Mouse (Mus musculus) CH12.LX (cell line): ENCODE results near the gene Snta1.

ENCODE experiments used
- CTCF ChIP-seq, 2 experiments: IDR thresholded peaks in 1 of 2; conservative IDR thresholded peaks in 1 of 2; 2 replicates each; pipeline ENCODE4 v1.5.1; 2011 to 2012; ENCODE audit warnings: low read depth in 2 of 2, low read length in 2 of 2, improper control_type of control experiment in 1 of 2, inconsistent platforms in 1 of 2, mild to moderate bottlenecking in 1 of 2, moderate library complexity in 1 of 2
- POLR2A ChIP-seq: IDR thresholded peaks from 2 replicates; pipeline ENCODE4 v1.6.1; 2011; ENCODE audit warnings: low read depth, mild to moderate bottlenecking, improper control_type of control experiment, low read length
- ZC3H11A ChIP-seq: IDR thresholded peaks from 2 replicates; pipeline ENCODE4 v1.6.1; 2012; ENCODE audit warnings: low read depth, mild to moderate bottlenecking, inconsistent platforms, low read length, improper control_type of control experiment
- ZMIZ1 ChIP-seq: IDR thresholded peaks from 2 replicates; pipeline ENCODE4 v1.6.1; 2012; ENCODE audit warnings: low read depth, mild to moderate bottlenecking, inconsistent platforms, low read length, improper control_type of control experiment

DNA sequence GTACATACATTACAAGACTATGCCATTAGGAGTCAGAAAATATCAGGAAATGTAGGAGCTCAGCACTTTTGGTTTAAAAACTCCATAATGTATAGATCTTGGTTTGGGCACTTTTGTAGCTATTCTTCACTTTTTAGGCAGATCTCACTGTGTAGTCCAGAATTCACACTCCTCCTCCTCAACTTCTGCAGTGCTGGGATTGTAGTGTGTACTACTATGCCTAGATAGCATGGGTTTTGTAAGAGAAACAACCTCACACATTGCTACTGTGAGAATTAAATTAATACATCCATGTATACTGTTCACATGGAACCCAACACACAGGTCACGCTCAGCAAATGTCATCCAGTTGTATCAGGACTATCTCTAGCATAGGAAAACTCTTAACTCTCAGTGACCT, 40.4 kb downstream of the Snta1 start:
- TF ChIP-seq ZC3H11A (no peak), POLR2A (no peak), CTCF (conservative IDR thresholded peaks at IDR 0.05 in 1 of 2, IDR thresholded peaks at IDR 0.05 in 1 of 2; ENCODE audit: low read depth in 2 of 2, low read length in 2 of 2) (no peak), ZMIZ1 (no peak)
